Mouse (Mus musculus) left cerebral cortex, postnatal 36 days (tissue): ENCODE measurements around the gene Arl5c. TPM values are rescaled to one million over a fixed set of nuclear protein-coding genes. Genes with fewer than 3 reads are reported as not detected.

Source experiments
- DNase-seq, 2 experiments: peaks; one replicate each; pipeline ENCODE4 v3.0.0; 2021 to 2022; ENCODE audit warnings: low spot score in 2 of 2, mixed read lengths in 1 of 2
- intact Hi-C: fragments of 180-260 bp; cut with DNase I; formaldehyde crosslinking; loops from one replicate; pipeline ENCODE4 v1.15.1; 2025
- total RNA-seq, 2 experiments: library from RNA; stranded (reverse); gene quantifications; 2 replicates each; pipeline ENCODE4 v1.2.3; 2021

Arl5c gene
- total RNA-seq, 2 experiments from 2014 or later: 0.93 to 1.7 TPM

- intact Hi-C loops: no loop called here
- DNase-seq: no peak
These were observed 3.8 kb upstream of the Arl5c start for GRCm38 (mm10) chr11:97999748-98000147.

- intact Hi-C loops: no loop called here
- DNase-seq: no peak
These were observed 3.1 kb upstream of the Arl5c start for GRCm38 (mm10) chr11:97998898-97999608.

- intact Hi-C loops: no loop called here
- no peak for DNase-seq
These were observed 2.3 kb upstream of the Arl5c start for GRCm38 (mm10) chr11:97998074-97998793.

GRCm38 (mm10) chr11:97997387-97997960, 1.5 kb upstream of the Arl5c start:
- no peak for DNase-seq
- intact Hi-C loops: no loop called here

- intact Hi-C loops: no loop called here
These were observed 710 bp upstream of the Arl5c start for GRCm38 (mm10) chr11:97996691-97997090.

GRCm38 (mm10) chr11:97994539-97995100, 1.4 kb downstream of the Arl5c start:
- DNase-seq: no peak
- intact Hi-C loops: no loop called here

More at GRCm38 (mm10) chr11:97996691-97997090, 710 bp upstream of the Arl5c start:
- no peak for DNase-seq

GRCm38 (mm10) chr11:97988530-97989096, 7.4 kb downstream of the Arl5c start:
- DNase-seq: peak; percentile 82 to 88
- intact Hi-C loops: loop anchor here (1.0 kb wide), 1 partner anchor 191 kb away; no protein-coding TSS in a partner anchor

GRCm38 (mm10) chr11:97987551-97988526, 8.1 kb downstream of the Arl5c start:
- DNase-seq: peak; percentile 96
- intact Hi-C loops: loop anchor here (1.0 to 2.0 kb wide), 3 partner anchors 51 to 191 kb away; no protein-coding TSS in a partner anchor

- intact Hi-C loops: loop anchor here (1.0 to 2.0 kb wide), 2 partner anchors 50 to 87 kb away; no protein-coding TSS in a partner anchor
- DNase-seq: no peak
These were observed 9.1 kb downstream of the Arl5c start for GRCm38 (mm10) chr11:97986738-97987465.

GRCm38 (mm10) chr11:97985727-97986677, 10.0 kb downstream of the Arl5c start, which contains the start of gene Plxdc1:
Plxdc1 (minus strand) TSS chr11:97986444.
- DNase-seq: peak in 1 of 2 experiments; percentile 75
- intact Hi-C loops: loop anchor here (2.0 kb wide), 1 partner anchor 49 kb away; no protein-coding TSS in a partner anchor

GRCm38 (mm10) chr11:97983983-97984382, 12.0 kb downstream of the Arl5c start:
- DNase-seq: no peak
- intact Hi-C loops: no loop called here

GRCm38 (mm10) chr11:97983506-97983905, 12.5 kb downstream of the Arl5c start:
- DNase-seq: no peak
- intact Hi-C loops: no loop called here

GRCm38 (mm10) chr11:97982721-97983120, 13.3 kb downstream of the Arl5c start:
- intact Hi-C loops: no loop called here
- DNase-seq: no peak

GRCm38 (mm10) chr11:97980531-97980966, 15.4 kb downstream of the Arl5c start:
- DNase-seq: no peak
- intact Hi-C loops: no loop called here

- DNase-seq: no peak
- intact Hi-C loops: no loop called here
These were observed 16.0 kb downstream of the Arl5c start for GRCm38 (mm10) chr11:97979824-97980495.

- intact Hi-C loops: no loop called here
- DNase-seq: no peak
These were observed 17.6 kb downstream of the Arl5c start for GRCm38 (mm10) chr11:97978392-97978791.
